Mouse (Mus musculus) spleen, postnatal 36 days (tissue): Measurements from ENCODE around the gene Tssk6.
A peak's percentile ranks its signal among the peaks of the same experiment; 100 is the strongest.
"Not testable (repeated sequence)": the region's sequence is repeated elsewhere in the genome, so short reads cannot be mapped to it uniquely, and the experiment has no call there.

Experiments
- DNase-seq, 2 experiments: peaks; one replicate each; pipeline ENCODE4 v3.0.0; 2022; ENCODE audit warnings: low spot score in 2 of 2, mixed read lengths in 1 of 2

The Tssk6 gene

DNA sequence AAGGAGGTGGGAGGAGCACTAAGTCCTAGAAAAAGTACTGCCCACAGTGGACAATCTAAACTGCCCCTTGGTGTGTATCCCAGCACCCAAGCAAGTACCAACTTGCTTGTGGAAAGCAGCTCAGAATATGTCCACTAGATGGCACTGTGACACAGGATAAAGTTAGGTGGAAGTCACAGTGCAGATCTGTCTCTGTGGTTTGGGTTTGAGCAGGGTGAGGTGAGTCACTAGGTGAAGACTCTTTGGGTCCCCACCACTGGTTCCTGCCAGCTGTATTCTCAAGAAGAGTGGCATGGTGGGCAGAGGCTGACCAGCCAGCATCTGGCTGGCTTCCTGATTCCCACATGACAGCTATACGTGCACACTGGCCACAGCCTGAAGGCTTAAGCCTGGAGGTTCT lies 17.0 kb downstream of the Tssk6 start:
- peak; percentile 78 to 84 for DNase-seq

DNA sequence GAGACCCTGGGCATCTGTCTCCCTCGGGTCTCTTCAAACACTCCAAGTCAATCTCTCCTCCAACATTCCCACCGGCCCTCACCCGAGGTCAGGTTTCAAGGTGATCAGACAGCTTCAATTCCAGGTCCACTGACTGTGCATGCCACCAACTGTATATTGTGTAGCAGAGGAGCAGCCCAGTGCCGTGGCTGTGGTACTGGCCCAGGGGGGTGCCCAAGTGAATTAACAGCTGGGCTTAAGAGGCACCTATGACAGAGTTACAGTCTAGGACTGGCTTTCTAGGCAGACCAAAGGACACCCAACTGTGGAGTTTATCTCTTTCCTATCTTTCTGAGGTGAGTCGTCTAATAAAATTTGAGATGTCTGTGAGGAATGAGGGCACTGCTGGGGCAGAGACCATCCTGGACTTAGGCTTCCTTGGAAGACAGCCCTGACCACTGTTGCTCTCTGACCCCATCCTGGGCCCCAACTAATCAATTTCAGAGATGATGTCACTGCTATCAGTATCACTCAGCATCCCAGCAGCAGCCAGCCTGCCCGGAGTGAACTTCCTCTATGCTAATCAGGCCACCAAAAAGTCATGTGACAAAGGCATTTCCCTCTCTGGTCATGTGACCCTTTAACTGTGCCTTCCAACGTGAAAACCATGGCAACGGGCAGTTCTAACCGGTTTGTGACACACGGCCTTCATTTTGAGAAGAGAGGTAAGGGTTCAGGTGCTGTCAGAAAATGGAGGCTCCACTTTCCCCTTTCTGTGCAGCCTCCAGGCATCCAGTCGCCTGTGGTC lies 18.1 kb downstream of the Tssk6 start:
- peak; percentile 85 to 91 for DNase-seq

DNA sequence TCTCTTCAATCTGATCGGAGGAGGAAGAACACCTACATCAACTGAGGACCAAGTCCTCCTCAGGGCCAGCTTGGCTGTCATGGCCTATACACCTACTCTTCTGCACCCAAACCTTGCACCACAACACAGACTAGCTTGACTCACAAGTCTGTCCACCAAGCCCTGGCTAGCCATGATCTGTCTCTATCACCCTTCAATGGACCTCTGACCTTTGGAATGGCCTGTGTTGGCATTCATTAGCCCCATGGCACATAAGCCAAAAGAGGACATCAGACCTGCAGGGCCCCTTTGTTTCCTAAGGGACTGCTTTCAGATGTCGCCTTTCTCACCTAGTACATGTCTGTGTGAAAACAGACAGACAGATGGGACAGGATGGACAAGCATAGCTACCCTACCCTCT lies 19.2 kb downstream of the Tssk6 start:
- no peak for DNase-seq

DNA sequence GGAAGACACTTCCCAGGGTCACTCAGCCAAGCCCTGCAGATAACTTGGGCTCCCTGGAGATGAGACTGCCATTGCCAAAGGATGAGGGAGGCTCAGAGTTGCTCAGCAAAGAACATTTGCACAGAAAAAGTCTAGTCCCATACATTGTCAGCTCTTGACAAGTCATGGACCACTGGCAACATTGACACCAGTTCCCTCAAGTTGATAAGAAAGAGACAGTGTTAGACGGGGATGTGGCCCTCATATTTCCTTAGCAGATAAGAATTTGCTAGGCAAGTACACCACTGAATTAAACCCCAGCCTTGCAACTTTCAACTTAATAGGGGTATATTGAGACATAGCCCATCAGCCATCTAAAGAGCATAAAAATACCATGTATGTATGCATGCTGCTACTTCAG lies 22.0 kb downstream of the Tssk6 start:
- no peak for DNase-seq

DNA sequence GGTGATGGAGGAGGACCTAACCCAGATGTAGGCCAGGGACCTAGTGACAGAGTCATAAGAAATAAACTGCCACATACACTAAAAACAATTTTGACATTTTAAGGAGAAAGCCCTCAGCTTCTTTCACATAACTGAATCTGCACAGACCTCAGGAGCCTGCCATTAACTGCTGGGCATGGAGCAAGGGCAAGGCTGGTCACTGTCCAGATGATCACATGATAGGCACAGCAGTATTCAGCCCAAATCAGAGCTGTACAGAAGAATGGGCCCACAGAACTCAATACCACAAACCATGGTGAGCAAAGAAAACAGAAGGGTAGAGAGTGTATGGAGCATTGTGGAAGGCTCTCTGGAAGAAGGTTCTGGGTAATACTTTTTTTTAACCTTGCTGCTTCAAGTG lies 24.9 kb downstream of the Tssk6 start:
- DNase-seq: no peak

DNA sequence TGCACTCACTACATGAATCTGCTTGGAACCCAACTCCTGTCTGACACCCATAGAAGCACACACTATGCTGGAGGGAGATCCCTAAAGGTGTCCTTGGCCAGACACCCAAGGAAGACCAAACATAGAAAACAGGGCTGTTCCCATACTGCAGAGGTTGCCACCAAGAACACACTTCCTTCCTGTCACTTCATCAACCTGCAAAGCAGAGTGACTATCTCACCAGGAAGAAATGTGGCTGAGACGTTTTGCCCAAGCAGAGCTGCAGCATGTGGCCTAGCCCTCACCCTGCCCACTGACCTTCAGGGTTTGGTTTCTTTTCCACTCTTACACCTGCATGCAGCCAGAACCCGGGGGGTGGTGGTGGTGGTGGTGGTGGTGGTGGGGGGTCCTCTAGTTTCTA lies 31.8 kb downstream of the Tssk6 start:
- DNase-seq: no peak

DNA sequence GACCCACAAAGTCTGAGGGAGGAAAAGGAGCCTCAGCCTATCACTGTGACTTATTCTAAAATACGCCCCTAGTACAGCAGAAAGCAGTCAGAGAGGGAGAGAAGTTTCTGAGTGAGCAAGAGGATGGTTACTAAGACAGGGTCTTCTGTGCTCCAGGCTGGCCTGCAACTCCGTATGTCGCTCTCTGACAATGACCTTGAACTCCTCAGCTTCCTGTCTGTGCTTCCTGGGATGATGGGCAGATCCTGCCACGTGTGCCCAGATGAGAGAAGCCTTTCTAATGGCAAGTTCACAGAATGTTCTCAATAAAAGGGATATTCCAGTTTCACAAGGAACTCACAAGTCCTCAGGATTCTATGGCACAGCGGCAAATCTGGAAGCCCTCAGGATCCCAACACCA lies 32.6 kb downstream of the Tssk6 start:
- DNase-seq: no peak

DNA sequence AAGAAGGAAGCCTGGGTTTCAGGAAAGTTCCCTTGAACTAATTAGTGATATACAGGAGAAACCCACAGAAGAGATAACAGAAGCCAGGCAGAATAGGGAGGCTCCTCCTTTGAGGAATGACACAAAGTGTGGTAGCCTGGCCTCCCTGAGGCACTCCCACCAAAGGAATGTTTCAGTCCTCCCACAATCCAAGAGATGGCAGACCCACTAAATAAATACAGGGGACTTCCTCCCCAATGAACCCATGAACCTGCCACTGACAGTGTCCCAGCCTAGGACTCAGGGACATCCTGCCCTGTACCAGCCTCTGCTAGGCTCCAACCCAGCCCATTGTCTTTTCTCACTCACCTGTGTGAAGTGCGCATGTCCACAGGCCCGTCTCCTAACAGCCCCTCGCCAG lies 33.4 kb downstream of the Tssk6 start:
- DNase-seq: no peak

DNA sequence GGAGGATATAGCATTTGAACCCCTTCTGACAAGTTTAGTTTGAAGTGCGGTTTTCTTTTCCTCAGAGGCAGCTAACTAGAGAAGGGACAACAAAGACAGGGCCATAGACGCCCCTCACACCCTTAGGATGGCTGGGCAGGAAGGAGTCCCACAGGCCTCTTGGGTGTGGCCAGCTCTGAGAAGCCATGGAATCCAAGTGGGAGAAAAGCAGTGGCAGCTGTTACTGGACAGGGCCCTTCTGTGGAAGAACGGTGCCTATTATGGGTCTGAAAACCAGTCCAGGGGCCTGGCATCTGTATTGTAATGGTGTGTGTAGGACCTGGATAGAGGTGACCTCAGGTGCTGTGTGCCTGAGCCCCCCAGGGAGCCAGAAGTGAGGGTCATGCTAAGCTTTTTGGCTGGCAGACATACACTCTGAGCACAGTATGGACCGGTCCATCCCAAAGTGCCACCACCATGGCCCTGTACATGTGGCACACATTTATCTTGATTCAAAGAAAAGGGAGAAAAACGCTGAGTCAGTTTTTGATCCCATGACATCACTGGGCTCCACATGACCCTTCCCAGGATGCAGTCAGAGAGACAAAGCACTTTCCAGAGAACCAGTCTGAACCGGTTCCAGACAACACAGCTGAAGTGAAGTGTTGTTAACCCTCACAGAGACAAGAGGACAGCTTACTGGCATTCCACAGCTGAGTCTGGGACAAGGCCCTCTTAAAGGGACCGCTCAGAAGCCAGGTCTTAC lies 34.2 kb downstream of the Tssk6 start:
- no peak for DNase-seq

DNA sequence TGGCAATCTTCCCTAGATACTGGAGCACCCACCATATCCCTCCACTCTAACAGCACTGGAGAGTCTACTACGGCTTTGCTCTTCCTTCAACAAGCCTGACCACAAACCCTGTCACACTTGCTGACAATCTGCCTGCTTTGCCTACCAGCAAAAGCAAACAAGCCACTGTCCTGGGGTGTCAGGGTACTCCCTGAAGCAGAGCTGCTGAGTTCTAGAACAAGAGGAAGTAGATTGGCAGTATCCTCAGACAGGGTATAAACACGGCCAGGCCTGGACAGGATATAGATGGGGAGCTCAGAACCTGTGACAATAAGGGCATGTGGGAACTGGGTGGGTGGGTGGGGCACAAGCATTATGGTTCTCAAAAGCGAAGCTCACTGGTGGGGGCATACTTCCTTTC lies 35.5 kb downstream of the Tssk6 start:
- DNase-seq: peak; percentile 39 to 45

DNA sequence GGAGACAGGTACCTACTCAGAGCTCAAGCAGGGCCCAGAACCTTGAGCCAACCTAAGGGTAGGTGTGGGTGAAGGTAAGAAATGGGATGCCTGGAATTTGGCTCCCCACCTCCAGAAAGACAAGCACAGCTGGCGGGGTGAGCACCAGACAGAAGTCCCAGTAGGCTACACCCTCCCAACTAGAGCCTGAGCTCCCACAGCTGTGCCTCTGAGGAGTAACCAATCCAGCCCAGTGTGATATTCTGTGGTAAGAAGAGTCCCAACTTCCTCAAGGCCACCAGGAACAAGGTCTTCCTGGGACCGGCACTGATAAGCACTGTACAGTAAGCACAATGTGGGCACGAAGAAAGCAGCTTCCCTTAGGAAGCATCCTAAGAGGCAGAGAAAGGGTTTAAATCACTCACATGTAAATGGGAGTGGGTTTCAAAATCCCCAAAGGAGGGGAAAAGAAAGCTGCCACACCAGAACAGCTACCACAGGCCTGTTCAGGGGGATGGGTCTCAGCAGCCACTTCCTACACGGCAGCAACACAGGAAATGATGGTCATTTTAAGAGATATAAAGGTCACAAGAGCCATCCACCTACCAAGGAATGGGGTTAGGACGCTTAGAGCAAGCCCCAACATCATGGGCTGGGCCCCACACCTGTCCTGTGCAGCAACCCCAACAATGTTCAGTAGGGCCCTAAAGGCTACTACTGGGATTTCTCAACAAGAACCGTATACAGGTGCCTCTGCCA lies 36.4 kb downstream of the Tssk6 start:
- DNase-seq: no peak

DNA sequence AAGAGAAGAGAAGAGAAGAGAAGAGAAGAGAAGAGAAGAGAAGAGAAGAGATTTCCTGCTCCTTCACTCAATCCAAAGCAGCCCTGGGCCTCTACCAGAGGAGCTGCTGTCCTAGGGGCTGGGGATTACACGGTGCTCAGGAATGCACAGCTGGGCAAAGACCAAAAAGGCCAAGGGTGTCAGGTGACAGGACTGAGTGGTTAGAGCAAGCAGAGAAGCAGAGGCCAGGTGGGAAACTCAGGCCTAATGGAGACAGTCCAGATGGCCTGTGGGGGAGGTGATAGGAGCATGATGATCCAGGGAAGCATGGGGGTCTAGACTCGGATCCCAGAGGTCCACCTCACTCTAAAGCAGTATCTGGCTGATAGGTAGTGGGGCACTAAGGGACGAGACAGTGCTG lies 37.6 kb downstream of the Tssk6 start:
- DNase-seq: no peak

DNA sequence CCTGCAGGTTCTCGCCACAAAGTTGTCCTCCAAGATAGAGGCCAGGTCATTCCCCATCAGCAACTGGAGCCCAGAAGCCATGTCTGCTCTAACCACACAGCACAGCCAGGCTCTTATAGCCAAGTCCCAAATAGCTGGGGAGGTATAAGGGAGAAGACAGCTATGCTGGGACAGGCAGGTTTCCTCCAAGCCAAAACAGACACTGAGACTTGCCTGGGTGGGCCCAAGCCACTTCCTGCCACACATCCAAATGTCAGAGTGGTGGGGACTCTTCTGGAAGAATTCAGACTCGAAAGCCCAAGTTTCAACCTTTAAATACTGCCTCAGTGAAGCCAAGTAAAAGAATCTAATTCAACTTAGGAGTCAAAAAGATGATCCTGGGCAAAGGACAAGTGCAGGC lies 38.4 kb downstream of the Tssk6 start:
- DNase-seq: no peak

DNA sequence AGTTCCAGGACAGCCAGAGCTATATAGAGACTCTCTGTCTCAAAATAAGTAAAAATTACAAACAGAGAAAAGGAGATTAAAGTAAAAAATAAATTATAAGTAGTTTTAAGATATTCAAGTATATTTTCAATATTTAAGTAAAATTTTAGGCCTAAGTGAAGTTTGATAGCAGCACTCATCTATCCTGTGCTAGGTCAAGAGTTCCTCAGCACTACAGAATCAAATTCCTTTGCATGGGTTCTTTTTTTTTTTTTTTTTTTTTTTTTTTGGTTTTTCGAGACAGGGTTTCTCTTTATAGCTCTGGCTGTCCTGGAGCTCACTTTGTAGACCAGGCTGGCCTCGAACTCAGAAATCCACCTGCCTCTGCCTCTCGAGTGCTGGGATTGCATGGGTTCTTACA lies 40.5 kb downstream of the Tssk6 start:
- DNase-seq: not testable (repeated sequence)

DNA sequence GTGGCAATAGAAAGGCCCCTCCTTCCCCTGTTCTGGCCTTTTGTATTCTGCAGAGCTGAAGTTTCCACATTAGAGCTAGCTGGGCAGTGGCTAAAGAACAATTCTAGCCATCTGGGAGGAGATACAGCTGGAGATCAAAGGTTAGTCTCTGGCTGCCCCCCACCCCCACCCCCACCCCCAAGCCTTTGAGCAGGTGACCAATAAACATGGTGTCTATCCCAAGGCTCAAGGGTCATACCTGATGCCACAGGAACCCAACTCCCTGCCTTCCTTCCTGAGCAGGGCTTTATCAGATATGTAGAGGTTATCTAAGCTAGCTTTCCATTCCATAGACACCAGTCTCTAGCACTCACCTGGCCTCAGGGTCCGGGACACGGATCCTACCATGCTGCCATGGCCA lies 48.3 kb downstream of the Tssk6 start:
- DNase-seq: no peak
